Mouse (Mus musculus): ENCODE data around the gene Smim6.

The Smim6 gene

GRCm38 (mm10) chr11:115911632-115912376 is at the start of gene Smim6:
Gene Smim6 (plus strand): TSS chr11:115912017.
- DNase-seq: no peak

- no peak for DNase-seq
Measured at GRCm38 (mm10) chr11:115863895-115864294, 47.9 kb upstream of the Smim6 start.

- no peak for DNase-seq
Measured at GRCm38 (mm10) chr11:115869393-115869792, 42.4 kb upstream of the Smim6 start.

GRCm38 (mm10) chr11:115872437-115872836 is 39.4 kb upstream of the Smim6 start:
- no peak for DNase-seq

GRCm38 (mm10) chr11:115875935-115876334 is 35.9 kb upstream of the Smim6 start:
- DNase-seq: no peak

GRCm38 (mm10) chr11:115876438-115876837 is 35.4 kb upstream of the Smim6 start:
- DNase-seq: no peak

GRCm38 (mm10) chr11:115877174-115877755 is 34.6 kb upstream of the Smim6 start:
- no peak for DNase-seq

GRCm38 (mm10) chr11:115878071-115878470 is 33.7 kb upstream of the Smim6 start:
- DNase-seq: no peak

GRCm38 (mm10) chr11:115881002-115881401 is 30.8 kb upstream of the Smim6 start:
- DNase-seq: no peak

GRCm38 (mm10) chr11:115883251-115883650 is 28.6 kb upstream of the Smim6 start:
- no peak for DNase-seq

GRCm38 (mm10) chr11:115884361-115884760 is 27.5 kb upstream of the Smim6 start:
- no peak for DNase-seq

- no peak for DNase-seq
Measured at GRCm38 (mm10) chr11:115885281-115885680, 26.5 kb upstream of the Smim6 start.

GRCm38 (mm10) chr11:115886446-115886845 is 25.4 kb upstream of the Smim6 start:
- no peak for DNase-seq

GRCm38 (mm10) chr11:115888020-115888419 is 23.8 kb upstream of the Smim6 start:
- no peak for DNase-seq

- DNase-seq: no peak
Measured at GRCm38 (mm10) chr11:115889159-115889558, 22.7 kb upstream of the Smim6 start.

- DNase-seq: no peak
Measured at GRCm38 (mm10) chr11:115892213-115892612, 19.6 kb upstream of the Smim6 start.

- no peak for DNase-seq
Measured at GRCm38 (mm10) chr11:115893071-115893470, 18.7 kb upstream of the Smim6 start.

GRCm38 (mm10) chr11:115894755-115895520 is 16.9 kb upstream of the Smim6 start:
- no peak for DNase-seq

GRCm38 (mm10) chr11:115898446-115898845 is 13.4 kb upstream of the Smim6 start:
- no peak for DNase-seq

GRCm38 (mm10) chr11:115898886-115899285 is 12.9 kb upstream of the Smim6 start:
- peak; percentile 94 for DNase-seq

GRCm38 (mm10) chr11:115899486-115900266 is 12.1 kb upstream of the Smim6 start, which contains the start of gene Smim5:
Gene Smim5 (plus strand): TSS chr11:115899966.
- no peak for DNase-seq

- DNase-seq: no peak
Measured at GRCm38 (mm10) chr11:115900561-115901337, 11.1 kb upstream of the Smim6 start.
